Mouse (Mus musculus) CD8-positive naive resting alpha-beta T cell, adult 2 months (primary cell): ENCODE measurements around the gene Adnp.
"Not testable (repeated sequence)": the region's sequence is repeated elsewhere in the genome, so short reads cannot be mapped to it uniquely, and the experiment has no call there.

Experiments used
- DNase-seq, 2 experiments: peaks; one replicate each; pipeline ENCODE4 v3.0.0; 2022; ENCODE audit warnings: low read depth in 2 of 2, low spot score in 2 of 2

The Adnp gene

GRCm38 (mm10) chr2:168157974-168158373 lies 48.9 kb downstream of the Adnp start:
- DNase-seq = not testable (repeated sequence)

DNA sequence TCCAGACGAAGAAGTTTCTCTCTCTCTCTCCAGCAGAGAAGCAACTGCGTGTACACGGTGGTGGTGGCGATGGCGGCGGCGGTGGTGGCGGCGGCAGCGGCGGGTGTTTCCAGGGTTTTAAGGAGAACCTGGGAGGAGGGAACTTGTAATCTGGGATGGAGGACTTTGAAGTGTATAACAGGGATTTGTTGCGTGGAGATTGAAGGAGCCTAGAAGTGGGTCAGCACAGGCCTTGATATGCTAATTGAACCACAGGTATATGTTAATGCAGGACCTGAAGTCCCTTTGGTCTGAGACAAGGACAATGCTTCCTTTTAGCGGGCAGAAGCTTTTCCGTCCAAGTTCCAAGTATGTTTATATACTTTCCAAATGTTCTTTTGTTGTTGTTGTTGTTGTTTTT lies 50.6 kb downstream of the Adnp start:
- DNase-seq = no peak

DNA sequence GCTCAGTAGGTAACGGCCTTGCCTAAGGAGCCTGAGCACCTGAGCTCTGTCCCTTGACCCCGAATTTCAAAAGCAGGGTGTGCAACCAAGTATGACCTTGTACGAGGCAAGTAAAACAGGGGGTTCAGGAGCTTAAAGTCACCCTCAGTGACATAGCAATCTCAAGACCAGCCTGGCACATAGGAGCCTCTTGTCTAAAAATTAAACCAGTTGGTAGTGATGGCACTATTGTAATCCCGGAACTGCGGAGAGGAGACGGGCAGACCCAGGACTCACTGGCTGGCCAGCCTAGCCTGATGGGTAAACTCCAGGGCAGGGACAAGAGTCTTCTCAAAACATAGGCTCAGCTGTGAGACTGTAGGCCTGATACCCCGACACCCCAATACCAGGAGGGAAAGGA lies 51.2 kb downstream of the Adnp start:
- no peak for DNase-seq

GRCm38 (mm10) chr2:168154090-168154881 lies 52.6 kb downstream of the Adnp start:
- DNase-seq = peak; percentile 77 to 82

- no peak for DNase-seq
Measured at GRCm38 (mm10) chr2:168149241-168149640, 57.7 kb downstream of the Adnp start.

DNA sequence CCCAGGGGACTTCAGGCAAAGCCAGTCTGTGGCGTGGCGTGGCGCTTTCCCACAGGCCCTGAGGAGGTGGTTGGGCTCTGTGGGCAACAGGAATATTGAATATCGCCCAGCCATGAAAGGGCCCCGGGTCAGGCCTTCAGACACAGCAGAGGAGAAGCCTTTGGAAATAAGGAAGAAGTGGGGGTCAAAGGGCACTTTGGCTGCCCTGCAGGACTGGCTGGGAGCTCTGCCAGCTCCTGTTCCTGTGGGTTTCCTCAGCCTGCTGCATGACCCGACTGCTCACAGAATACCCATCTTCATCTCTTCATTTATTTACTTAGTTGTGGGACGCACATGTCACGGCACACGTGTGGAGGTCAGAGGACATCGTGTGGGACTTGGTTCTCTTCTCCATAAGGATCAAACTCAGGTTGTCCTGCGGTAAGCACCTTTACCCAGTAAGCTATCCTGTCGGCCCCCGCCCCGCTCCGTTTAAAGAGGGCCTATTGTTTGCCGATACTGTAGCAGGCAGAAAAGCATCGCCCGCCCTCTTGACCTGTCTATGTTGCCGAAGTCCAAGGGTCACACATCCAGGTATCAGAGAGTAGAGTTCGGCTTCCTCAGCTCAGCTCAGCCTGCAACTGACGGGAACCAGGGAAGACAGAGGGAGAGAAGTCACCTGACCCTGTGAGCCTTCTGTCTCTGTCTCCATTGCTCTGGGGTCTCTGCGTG lies 59.0 kb downstream of the Adnp start:
- no peak for DNase-seq

GRCm38 (mm10) chr2:168145437-168145836 lies 61.5 kb downstream of the Adnp start:
- DNase-seq = no peak

- DNase-seq = no peak
Measured at GRCm38 (mm10) chr2:168143794-168144193, 63.1 kb downstream of the Adnp start.

DNA sequence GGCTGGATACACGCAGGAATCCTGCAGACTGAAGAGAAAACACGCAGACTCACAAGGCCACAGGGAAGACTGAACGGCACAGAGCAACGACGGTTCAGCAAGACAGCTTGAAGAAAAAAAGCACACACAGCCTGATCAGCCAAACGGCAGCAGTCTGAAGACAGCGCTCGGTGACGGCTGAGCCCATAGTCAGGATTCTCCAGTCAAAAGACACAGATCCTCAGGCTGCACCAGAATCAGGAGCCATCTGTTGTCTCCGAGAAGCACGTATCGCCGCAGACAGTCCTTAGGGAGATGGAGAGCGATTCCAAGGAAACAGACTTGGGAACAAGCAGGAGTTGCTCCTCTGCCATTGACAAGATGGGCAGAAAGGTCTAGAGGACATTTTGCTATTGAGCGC lies 69.8 kb downstream of the Adnp start:
- DNase-seq = no peak
